Mouse (Mus musculus) heart, embryonic 13.5 days (tissue): ENCODE results near the gene Gm11096. TPM values are rescaled to one million over a fixed set of nuclear protein-coding genes. Genes with fewer than 3 reads are reported as not detected.
A peak's percentile ranks its signal among the peaks of the same experiment; 100 is the strongest.

Experiments used
- ATAC-seq: fragments of 200-750 bp; cut with Nextera tagmentation; 2 replicates; pipeline ENCODE4 v1.8.0; 2017; ENCODE audit warnings: moderate TSS enrichment; ENCODE audit not compliant: insufficient number of reproducible peaks, low FRiP score, low TSS enrichment; ENCODE audit errors: extremely low read depth
- H3K27ac ChIP-seq: fragments of 300-500 bp; sonication (generic); replicated peaks from 2 replicates; pipeline ENCODE4 v1.5.1; 2015; ENCODE audit warnings: moderate library complexity, mild to moderate bottlenecking, inconsistent platforms
- H3K27me3 ChIP-seq: fragments of 300-500 bp; sonication (generic); replicated peaks from 2 replicates; pipeline ENCODE4 v1.6.1; 2015; ENCODE audit warnings: mild to moderate bottlenecking, inconsistent platforms
- H3K36me3 ChIP-seq: fragments of 300-500 bp; sonication (generic); 2 replicates; pipeline ENCODE4 v1.6.1; 2015; ENCODE audit warnings: mild to moderate bottlenecking, inconsistent platforms
- H3K4me1 ChIP-seq: fragments of 300-500 bp; sonication (generic); 2 replicates; pipeline ENCODE4 v1.6.1; 2015; ENCODE audit warnings: inconsistent platforms
- H3K4me2 ChIP-seq: fragments of 300-500 bp; sonication (generic); 2 replicates; pipeline ENCODE4 v1.6.1; 2015; ENCODE audit warnings: inconsistent platforms, mild to moderate bottlenecking, moderate library complexity
- H3K4me3 ChIP-seq: fragments of 300-500 bp; sonication (generic); 2 replicates; pipeline ENCODE4 v1.5.1; 2015; ENCODE audit warnings: moderate library complexity, mild to moderate bottlenecking, inconsistent platforms
- H3K9ac ChIP-seq: fragments of 300-500 bp; sonication (generic); 2 replicates; pipeline ENCODE4 v1.6.1; 2015; ENCODE audit warnings: inconsistent platforms, mild to moderate bottlenecking, moderate library complexity
- H3K9me3 ChIP-seq: fragments of 300-500 bp; sonication (generic); 2 replicates; pipeline ENCODE4 v1.6.1; 2016; ENCODE audit warnings: inconsistent platforms
- WGBS: fragments of 180-500 bp; shearing (Covaris S2); methylation state at CpG from one replicate; pipeline ENCODE4 v1.1.7; 2015; ENCODE audit warnings: mixed read lengths; 5-methylcytosine and 5-hydroxymethylcytosine counted together
- polyA plus RNA-seq: library from polyadenylated mRNA; unstranded; fragments of >200 nt; fragmentation: Nextera tagmentation; extraction: Ambion mirVana; gene quantifications from 2 replicates; pipeline ENCODE4 v1.2.1, GENCODE M21; 2015

Gm11096 gene
- not detected in 2 replicates for polyA plus RNA-seq

GRCm38 (mm10) chr17:81441463-81441862, at the start of gene Gm11096:
TSS of gene Gm11096 (plus strand) at chr17:81441763.
- no peak within 1 kb of the TSS for H3K9ac ChIP-seq
- H3K27me3 ChIP-seq = no peaks in the 10 kb centered on the region
- no peaks in the 10 kb centered on the region for H3K9me3 ChIP-seq
- no peak within 1 kb of the TSS for H3K4me3 ChIP-seq
- no peak for ATAC-seq
- no peak within 1 kb of the TSS for H3K27ac ChIP-seq
- no peak within 1 kb of the TSS for H3K4me2 ChIP-seq
- H3K4me1 ChIP-seq = peaks cover 8% of the 10 kb centered on the region
- H3K36me3 ChIP-seq = peaks cover 66% of the 10 kb centered on the region

GRCm38 (mm10) chr17:81393040-81393439, 48.5 kb upstream of the Gm11096 start:
- H3K36me3 ChIP-seq = peaks cover 55% of the 10 kb centered on the region

DNA sequence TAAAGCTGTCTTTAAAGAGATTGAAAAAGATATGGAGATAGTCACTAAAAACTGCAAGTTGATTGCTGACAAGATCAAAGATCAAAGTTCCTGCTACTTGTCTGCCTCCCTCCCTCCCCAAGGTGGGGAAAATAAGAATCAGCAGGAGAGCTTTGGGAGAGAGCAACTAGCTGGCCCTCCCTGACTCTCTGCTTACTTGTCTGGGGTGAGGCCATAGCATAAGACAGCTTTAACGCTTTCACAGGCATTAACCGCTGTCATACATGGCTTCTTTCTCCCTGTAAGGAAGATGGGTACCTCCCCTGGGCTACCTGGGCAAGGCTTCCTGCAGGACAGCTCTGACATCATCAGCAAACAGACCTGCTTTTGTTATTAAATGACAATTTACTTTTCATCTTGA, 47.4 kb upstream of the Gm11096 start:
- H3K4me1 ChIP-seq = peaks cover 35% of the 10 kb centered on the region
- peaks cover 48% of the 10 kb centered on the region for H3K36me3 ChIP-seq
- H3K4me2 ChIP-seq = no peak overlapping the region
- no peaks in the 10 kb centered on the region for H3K9me3 ChIP-seq
- ATAC-seq = no peak
- 59% methylated on average over 2 of the region's 2 CpGs for WGBS
- H3K4me3 ChIP-seq = no peak overlapping the region
- H3K27me3 ChIP-seq = no peaks in the 10 kb centered on the region
- H3K27ac ChIP-seq = no peak overlapping the region
- no peak overlapping the region for H3K9ac ChIP-seq

More at GRCm38 (mm10) chr17:81393040-81393439, 48.5 kb upstream of the Gm11096 start:
- Histone ChIP-seq H3K27ac (no peak overlapping the region), H3K4me2 (no peak overlapping the region), H3K27me3 (no peaks in the 10 kb centered on the region), H3K4me1 (peaks cover 41% of the 10 kb centered on the region), H3K9ac (no peak overlapping the region), H3K9me3 (no peaks in the 10 kb centered on the region), H3K4me3 (no peak overlapping the region)
- no peak for ATAC-seq
- 70% methylated on average over 4 of the region's 4 CpGs for WGBS

DNA sequence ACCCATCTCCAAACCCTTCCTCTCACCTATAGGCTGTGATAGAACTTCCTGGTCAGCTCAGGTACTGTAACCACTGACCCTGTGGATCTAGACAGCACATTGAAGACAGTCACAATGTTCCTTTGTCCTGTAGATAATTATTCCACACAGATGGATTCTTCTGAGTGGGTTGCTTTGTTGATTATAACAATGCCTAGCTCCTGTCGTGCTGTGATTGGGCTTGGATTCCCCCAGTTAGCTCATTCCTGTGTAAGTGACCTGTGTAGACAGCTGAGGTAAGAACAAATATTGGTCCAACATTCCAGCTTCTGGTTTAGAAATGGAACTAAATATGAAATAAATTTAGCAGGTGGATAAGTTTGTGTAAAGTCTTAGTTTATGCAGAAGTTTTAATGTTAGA, 44.1 kb upstream of the Gm11096 start:
- no peak overlapping the region for H3K9ac ChIP-seq
- H3K27ac ChIP-seq = no peak overlapping the region
- H3K27me3 ChIP-seq = no peaks in the 10 kb centered on the region
- ATAC-seq = no peak
- no peaks in the 10 kb centered on the region for H3K9me3 ChIP-seq
- H3K4me1 ChIP-seq = peaks cover 29% of the 10 kb centered on the region
- peaks cover 61% of the 10 kb centered on the region for H3K36me3 ChIP-seq
- no peak overlapping the region for H3K4me3 ChIP-seq
- 69% methylated on average over 1 of the region's 1 CpGs for WGBS
- no peak overlapping the region for H3K4me2 ChIP-seq

- H3K4me3 ChIP-seq = no peak overlapping the region
- 0 out of 2 replicates have a peak overlapping the region, but pooled peaks have one; percentile 24 for H3K27ac ChIP-seq
- H3K4me2 ChIP-seq = no peak overlapping the region
- H3K36me3 ChIP-seq = peaks cover 56% of the 10 kb centered on the region
- H3K9me3 ChIP-seq = no peaks in the 10 kb centered on the region
- no peak for ATAC-seq
- no peak overlapping the region for H3K9ac ChIP-seq
- peaks cover 42% of the 10 kb centered on the region for H3K4me1 ChIP-seq
- WGBS = 63% methylated on average over 5 of the region's 5 CpGs
- H3K27me3 ChIP-seq = no peaks in the 10 kb centered on the region
These were observed 41.2 kb upstream of the Gm11096 start for GRCm38 (mm10) chr17:81400377-81400776.

DNA sequence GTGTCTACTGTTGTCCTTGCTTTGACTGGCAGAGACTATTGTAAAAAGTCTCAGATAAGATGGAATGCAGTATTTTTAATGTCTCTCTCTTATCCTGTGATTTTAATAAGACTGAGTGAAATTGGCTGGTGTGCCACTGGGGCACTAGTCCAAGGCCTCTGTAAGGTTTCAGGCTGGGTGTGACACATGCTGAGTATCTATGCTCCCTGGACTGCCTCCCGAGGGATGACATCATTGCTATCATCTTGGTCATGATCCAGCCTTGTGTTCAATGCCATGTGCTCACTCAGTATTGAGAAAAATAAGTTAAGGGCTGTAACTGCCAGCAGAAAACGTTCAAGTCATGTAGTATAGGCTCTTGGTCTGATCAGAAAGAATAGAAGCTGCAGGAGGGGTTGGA, 38.9 kb upstream of the Gm11096 start:
- ATAC-seq = peak; percentile 58; the same call in 1 of the 2 replicates
- H3K36me3 ChIP-seq = peaks cover 62% of the 10 kb centered on the region
- peaks cover 53% of the 10 kb centered on the region for H3K4me1 ChIP-seq
- no peak overlapping the region for H3K4me2 ChIP-seq
- no peak overlapping the region for H3K9ac ChIP-seq
- H3K27ac ChIP-seq = peak overlapping the region; percentile 74
- no peak overlapping the region for H3K4me3 ChIP-seq
- H3K9me3 ChIP-seq = no peaks in the 10 kb centered on the region
- 27% methylated on average over 2 of the region's 2 CpGs for WGBS
- H3K27me3 ChIP-seq = no peaks in the 10 kb centered on the region

GRCm38 (mm10) chr17:81403121-81403520, 38.4 kb upstream of the Gm11096 start:
- H3K36me3 ChIP-seq = peaks cover 67% of the 10 kb centered on the region
- no peaks in the 10 kb centered on the region for H3K9me3 ChIP-seq
- WGBS = 67% methylated on average over 4 of the region's 4 CpGs
- peak overlapping the region; percentile 74 for H3K27ac ChIP-seq
- no peak for ATAC-seq
- H3K4me1 ChIP-seq = peaks cover 53% of the 10 kb centered on the region
- no peak overlapping the region for H3K4me2 ChIP-seq
- H3K27me3 ChIP-seq = no peaks in the 10 kb centered on the region
- no peak overlapping the region for H3K9ac ChIP-seq
- no peak overlapping the region for H3K4me3 ChIP-seq

- Histone ChIP-seq H3K4me2 (no peak overlapping the region), H3K36me3 (peaks cover 73% of the 10 kb centered on the region), H3K9me3 (no peaks in the 10 kb centered on the region), H3K27me3 (no peaks in the 10 kb centered on the region), H3K4me1 (peaks cover 53% of the 10 kb centered on the region), H3K27ac (peak overlapping the region; percentile 74; the same call in 1 of the 2 replicates), H3K9ac (no peak overlapping the region), H3K4me3 (no peak overlapping the region)
- no peak for ATAC-seq
- 75% methylated on average over 4 of the region's 4 CpGs for WGBS
These were observed 37.3 kb upstream of the Gm11096 start for GRCm38 (mm10) chr17:81404225-81404624.

GRCm38 (mm10) chr17:81412736-81413135, 28.8 kb upstream of the Gm11096 start:
- WGBS = 79% methylated on average over 4 of the region's 4 CpGs
- Histone ChIP-seq H3K36me3 (peaks cover 83% of the 10 kb centered on the region), H3K4me2 (no peak overlapping the region), H3K4me3 (no peak overlapping the region), H3K27me3 (no peaks in the 10 kb centered on the region), H3K4me1 (peaks cover 15% of the 10 kb centered on the region), H3K9ac (no peak overlapping the region), H3K9me3 (no peaks in the 10 kb centered on the region), H3K27ac (no peak overlapping the region)
- ATAC-seq = no peak

- Histone ChIP-seq H3K27me3 (no peaks in the 10 kb centered on the region), H3K4me3 (no peak overlapping the region), H3K9ac (no peak overlapping the region), H3K36me3 (peaks cover 74% of the 10 kb centered on the region), H3K27ac (0 out of 2 replicates have a peak overlapping the region, but pooled peaks have one; percentile 5), H3K4me2 (no peak overlapping the region), H3K9me3 (no peaks in the 10 kb centered on the region), H3K4me1 (peaks cover 37% of the 10 kb centered on the region)
- 78% methylated on average over 6 of the region's 6 CpGs for WGBS
- no peak for ATAC-seq
These were observed 25.0 kb upstream of the Gm11096 start for GRCm38 (mm10) chr17:81416361-81417114.

- Histone ChIP-seq H3K27ac (peak overlapping the region; percentile 61), H3K27me3 (no peaks in the 10 kb centered on the region), H3K9ac (no peak overlapping the region), H3K9me3 (no peaks in the 10 kb centered on the region), H3K36me3 (peaks cover 79% of the 10 kb centered on the region), H3K4me2 (no peak overlapping the region), H3K4me3 (no peak overlapping the region), H3K4me1 (peaks cover 28% of the 10 kb centered on the region)
- ATAC-seq = no peak
- WGBS = 66% methylated on average over 10 of the region's 10 CpGs
These were observed 21.6 kb upstream of the Gm11096 start for GRCm38 (mm10) chr17:81419802-81420459.
